Comparison of ENCODE assay signal across 16 mouse cellular contexts in genomic region chr4:141101291-141101690, GRCm38 (mm10). TPM values are rescaled to one million over a fixed set of nuclear protein-coding genes. Genes with fewer than 3 reads are reported as not detected.
"Had no signal": no experiment of that assay in that cellular context is flagged by ENCODE, and none has a peak within 500 bp of the region (broad histone marks: within the 10 kb centered on the region; RNA-seq: fewer than 3 reads in every experiment).

No protein-coding gene starts in this region.

- H3K27ac ChIP-seq: lung, embryonic 15.5 days; midbrain, embryonic 10.5 days; midbrain, embryonic 13.5 days; midbrain, embryonic 15.5 days; neural tube, embryonic 12.5 days; stomach, embryonic 15.5 days; stomach, postnatal 0 days had no signal

- H3K9me3 ChIP-seq: lung, embryonic 15.5 days; midbrain, embryonic 13.5 days; midbrain, embryonic 15.5 days; neural tube, embryonic 12.5 days; stomach, embryonic 15.5 days had no signal

- H3K4me3 ChIP-seq: lung, embryonic 15.5 days; midbrain, embryonic 10.5 days; midbrain, embryonic 13.5 days; midbrain, embryonic 15.5 days; neural tube, embryonic 12.5 days; stomach, embryonic 15.5 days had no signal

- DNase-seq: right cerebral cortex, postnatal 14 days had no signal

- H3K27me3 ChIP-seq: lung, embryonic 15.5 days; midbrain, embryonic 13.5 days; midbrain, embryonic 15.5 days; neural tube, embryonic 12.5 days; stomach, embryonic 15.5 days had no signal

- H3K9ac ChIP-seq: liver, postnatal 0 days; lung, embryonic 15.5 days; midbrain, embryonic 13.5 days; midbrain, embryonic 15.5 days; neural tube, embryonic 12.5 days; stomach, embryonic 15.5 days had no signal

- H3K4me1 ChIP-seq: lung, embryonic 15.5 days; midbrain, embryonic 15.5 days; stomach, embryonic 15.5 days had no signal

- H3K36me3 ChIP-seq: lung, embryonic 15.5 days; midbrain, embryonic 10.5 days; midbrain, embryonic 13.5 days; midbrain, embryonic 15.5 days; neural tube, embryonic 12.5 days; stomach, embryonic 15.5 days had no signal

RNA-seq across cellular contexts. Expression of gene Spata21, which starts 13.2 kb away (rescaled TPM):
- total RNA-seq: megakaryocyte, adult 5-6 weeks; megakaryocyte-erythroid progenitor cell, adult 5-6 weeks; monocyte, adult 5-6 weeks; neutrophil, adult 5-6 weeks had no signal
- polyA plus RNA-seq: liver, postnatal 0 days; lung, adult 2 months; midbrain, embryonic 13.5 days; spleen, adult 2 months; urinary bladder, adult 2 months had no signal
